Mouse (Mus musculus) urinary bladder, postnatal 10 days (tissue): ENCODE data around the gene Gm20815.
"Not testable (repeated sequence)": the region's sequence is repeated elsewhere in the genome, so short reads cannot be mapped to it uniquely, and the experiment has no call there.

Experiments
- DNase-seq: peaks from one replicate; pipeline ENCODE4 v3.0.0; 2022; ENCODE audit warnings: low spot score

Gene Gm20815

GRCm38 (mm10) chrY:8835069-8835468, at the start of gene Gm20815:
TSS of gene Gm20815 (minus strand) at chrY:8835169.
- not testable (repeated sequence) for DNase-seq
